ENCODE assay signal across 10 mouse cellular contexts in the genomic region with DNA sequence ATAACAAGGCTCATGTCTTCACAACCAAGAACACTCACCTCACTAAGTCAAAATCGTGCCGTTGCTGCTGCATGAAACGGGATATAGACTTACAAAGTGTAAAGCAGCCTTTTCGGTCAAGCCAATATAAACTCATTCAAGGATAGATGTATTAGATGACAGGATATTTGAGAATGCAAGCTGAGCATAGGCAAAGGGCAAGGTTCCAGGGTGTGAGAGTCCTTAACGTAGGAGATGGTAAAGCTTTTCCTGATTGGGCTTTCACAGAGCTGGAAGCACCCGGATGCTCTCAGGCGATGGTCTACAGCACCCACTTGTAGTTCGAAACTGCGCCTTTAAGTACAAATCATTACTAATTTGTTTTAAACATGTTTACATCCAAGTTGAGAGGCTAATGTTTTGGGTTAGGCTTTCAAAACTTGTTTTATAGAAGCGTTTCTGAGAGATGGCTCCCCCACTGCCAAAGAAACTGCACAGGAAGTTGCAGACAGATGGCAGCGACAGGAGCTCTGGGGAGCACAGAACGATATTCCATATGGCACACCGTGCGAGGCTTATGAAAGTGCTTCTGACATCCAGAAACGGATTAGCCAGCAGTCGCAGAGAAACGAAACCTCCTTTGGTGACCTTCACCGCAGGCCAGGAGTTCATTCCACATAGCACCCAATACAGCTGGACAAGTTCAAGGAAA. TPM values are rescaled to one million over a fixed set of nuclear protein-coding genes. Genes with fewer than 3 reads are reported as not detected.
DNase-seq lines count a peak whose midpoint lies in the region; ATAC-seq lines count a peak whose summit lies in the region.
"Had no signal": no experiment of that assay in that cellular context is flagged by ENCODE, and none has a peak within 500 bp of the region (broad histone marks: within the 10 kb centered on the region; RNA-seq: fewer than 3 reads in every experiment).

No protein-coding gene starts in this region.

- H3K36me3 ChIP-seq in neural tube, embryonic 11.5 days (ENCODE audit: control insufficient read depth, insufficient read depth, low read length): no peaks in the 10 kb centered on the region

- H3K27ac ChIP-seq in neural tube, embryonic 11.5 days (ENCODE audit: low read depth, low read length): no peak overlapping the region
- H3K27ac ChIP-seq: macrophage had no signal

- no peaks in the 10 kb centered on the region for H3K4me1 ChIP-seq in neural tube, embryonic 11.5 days (ENCODE audit: control insufficient read depth, insufficient read depth, low read length)

- H3K9me3 ChIP-seq in neural tube, embryonic 11.5 days (ENCODE audit: control insufficient read depth, low read length): no peaks in the 10 kb centered on the region

- H3K4me2 ChIP-seq in neural tube, embryonic 11.5 days (ENCODE audit: low read depth): no peak overlapping the region

- no peak for ATAC-seq in neural tube, embryonic 11.5 days (ENCODE audit: insufficient read depth, low FRiP score, low TSS enrichment)

- DNase-seq in adrenal gland, adult (ENCODE audit: inconsistent age in 2 of 2, low spot score in 1 of 2): peak; percentile 32 to 77
- DNase-seq in adrenal gland, postnatal 4 days (ENCODE audit: low spot score in 2 of 2): no peak
- peak; percentile 14 for DNase-seq in neural tube, embryonic 11.5 days (ENCODE audit: low spot score)
- DNase-seq in neural tube, embryonic 10.5 days (ENCODE audit: extremely low spot score, low spot score): no peak
- peak; percentile 84 to 88 for DNase-seq in layer of hippocampus, adult 8-10 months (ENCODE audit: low spot score in 2 of 2)
- DNase-seq in right cerebral cortex, postnatal 4 days: peak; percentile 51
- no peak for DNase-seq in testis, postnatal 10 days (ENCODE audit: low spot score)
- DNase-seq in kidney, postnatal 25 days: no peak
- DNase-seq: kidney, adult 9 months had no signal

- no peaks in the 10 kb centered on the region for H3K27me3 ChIP-seq in neural tube, embryonic 11.5 days (ENCODE audit: control insufficient read depth, insufficient read depth, low read length)

- H3K9ac ChIP-seq in neural tube, embryonic 11.5 days (ENCODE audit: low read length): no peak overlapping the region

- no peak overlapping the region for H3K4me3 ChIP-seq in neural tube, embryonic 11.5 days (ENCODE audit: low read depth, low read length)

- 75% methylated on average over 18 of the region's 18 CpGs for WGBS in neural tube, embryonic 11.5 days

RNA-seq across cellular contexts. Expression of gene Rell1, which starts 54.1 kb away (rescaled TPM):
- total RNA-seq in adrenal gland, postnatal 4 days (2021): 10 to 100 TPM; 36.7 to 39.9 TPM
- polyA plus RNA-seq in neural tube, embryonic 11.5 days (2014; fragmentation: Nextera tagmentation; extraction: Ambion mirVana): 10.7 and 11.3 TPM in 2 replicates
- 10 to 100 TPM; 10.5 to 13.3 (median 11.8) TPM for total RNA-seq in layer of hippocampus, adult 8-10 months (2022)

Comparison
In these comparisons a context has a peak if more than half of its experiments do, and no peak if none do; other contexts are left out.
1. DNase-seq: peak in adrenal gland, adult (2 of 2), neural tube, embryonic 11.5 days (single experiment), layer of hippocampus, adult 8-10 months (2 of 2) and right cerebral cortex, postnatal 4 days (single experiment); none in adrenal gland, postnatal 4 days (0 of 2), neural tube, embryonic 10.5 days (single experiment), testis, postnatal 10 days (single experiment) and kidney, postnatal 25 days (0 of 2).